Mouse (Mus musculus) ES-E14 (cell line): ENCODE results near the gene Itgae.

Source experiments
- HCFC1 ChIP-seq: IDR thresholded peaks from 2 replicates; pipeline ENCODE4 v1.6.1; 2012; ENCODE audit warnings: low read length, inconsistent platforms, borderline replicate concordance; ENCODE audit not compliant: insufficient read depth
- MAFK ChIP-seq: IDR thresholded peaks from 2 replicates; pipeline ENCODE4 v1.6.1; 2014; ENCODE audit warnings: mild to moderate bottlenecking, low read depth, low read length, inconsistent platforms; ENCODE audit not compliant: insufficient read depth
- ZNF384 ChIP-seq: IDR thresholded peaks from 2 replicates; pipeline ENCODE4 v1.6.1; 2012; ENCODE audit warnings: low read depth, low read length, inconsistent platforms

DNA sequence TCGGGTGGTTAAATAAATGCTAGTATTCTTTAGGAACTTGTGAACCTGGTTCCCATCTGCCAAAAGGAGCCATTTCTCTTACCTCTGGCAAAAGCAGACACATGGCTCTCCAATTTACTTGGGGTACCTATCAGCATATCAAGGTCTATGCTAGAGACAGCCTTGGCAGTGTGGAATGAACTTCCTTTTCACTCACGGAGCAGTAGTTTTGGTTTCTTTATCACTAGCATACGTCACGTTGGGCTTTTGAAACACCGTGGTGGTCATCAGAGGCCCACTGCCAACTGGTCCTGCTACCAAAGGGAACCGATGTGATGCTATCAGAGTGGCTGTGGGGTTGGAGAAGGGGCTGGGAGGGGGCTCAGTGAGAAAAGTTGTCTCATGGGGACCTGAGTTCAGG, 42.6 kb downstream of the Itgae start:
- TF ChIP-seq MAFK = no peak
- no peak for TF ChIP-seq ZNF384
- no peak for TF ChIP-seq HCFC1
